Mouse (Mus musculus): ENCODE data around the gene Lsamp.

GRCm38 (mm10) chr16:41384288-41384687 is 1400.1 kb downstream of the Lsamp start:
- TF ChIP-seq EP300 (IDR thresholded peaks at IDR 0.05; ENCODE audit: low read depth): no peak
- TF ChIP-seq CTCF (IDR thresholded peaks at IDR 0.05; ENCODE audit: low read depth): no peak
